Mouse (Mus musculus) forebrain, embryonic 11.5 days (tissue): ENCODE results near the gene Ephb2. TPM values are rescaled to one million over a fixed set of nuclear protein-coding genes. Genes with fewer than 3 reads are reported as not detected.

Experiments used
- ATAC-seq: fragments of 200-750 bp; cut with Nextera tagmentation; replicated peaks from 2 replicates; pipeline ENCODE4 v1.8.0; 2017; ENCODE audit warnings: moderate TSS enrichment; ENCODE audit not compliant: low FRiP score
- DNase-seq: peaks from one replicate; pipeline ENCODE4 v3.0.0-alpha.2; 2017; ENCODE audit warnings: low spot score
- H3K27ac ChIP-seq: fragments of 300-500 bp; sonication (generic); 2 replicates; pipeline ENCODE4 v1.5.1; 2014; ENCODE audit warnings: low read depth, low read length
- H3K27me3 ChIP-seq: fragments of 300-500 bp; sonication (generic); 2 replicates; pipeline ENCODE4 v1.6.1; 2014; ENCODE audit warnings: mild to moderate bottlenecking, low read length, mixed read lengths; ENCODE audit not compliant: control insufficient read depth, insufficient read depth
- H3K36me3 ChIP-seq: fragments of 300-500 bp; sonication (generic); 2 replicates; pipeline ENCODE4 v1.6.1; 2014; ENCODE audit warnings: mild to moderate bottlenecking, low read length, moderate library complexity, mixed read lengths; ENCODE audit not compliant: control insufficient read depth, insufficient read depth
- H3K4me1 ChIP-seq: fragments of 300-500 bp; sonication (generic); replicated peaks from 2 replicates; pipeline ENCODE4 v1.6.1; 2014; ENCODE audit warnings: low read length, mixed read lengths; ENCODE audit not compliant: control insufficient read depth, insufficient read depth
- H3K4me2 ChIP-seq: fragments of 300-500 bp; sonication (generic); 2 replicates; pipeline ENCODE4 v1.6.1; 2014; ENCODE audit warnings: low read depth, mild to moderate bottlenecking, low read length, moderate library complexity, mixed read lengths; ENCODE audit not compliant: severe bottlenecking
- H3K4me3 ChIP-seq: fragments of 300-500 bp; sonication (generic); 2 replicates; pipeline ENCODE4 v1.5.1; 2014; ENCODE audit warnings: low read depth, low read length
- H3K9ac ChIP-seq: fragments of 300-500 bp; sonication (generic); 2 replicates; pipeline ENCODE4 v1.6.1; 2014; ENCODE audit warnings: low read length
- H3K9me3 ChIP-seq: fragments of 300-500 bp; sonication (generic); 2 replicates; pipeline ENCODE4 v1.6.1; 2016; ENCODE audit warnings: low read length, mixed read lengths; ENCODE audit not compliant: control insufficient read depth
- WGBS: fragments of 180-500 bp; shearing (Covaris S2); extraction: QIAGEN DNeasy Blood & Tissue Kit; methylation state at CpG from one replicate; pipeline ENCODE4 v1.1.7; 2014; 5-methylcytosine and 5-hydroxymethylcytosine counted together
- polyA plus RNA-seq: library from polyadenylated mRNA; unstranded; fragments of >200 nt; fragmentation: Nextera tagmentation; extraction: Ambion mirVana; gene quantifications from 2 replicates; pipeline ENCODE4 v1.2.1, GENCODE M21; 2014

Gene Ephb2
- polyA plus RNA-seq, 1 experiment from 2014 or later: 36.9 TPM

- WGBS: 15% methylated on average over 12 of the region's 12 CpGs
- Histone ChIP-seq H3K4me1 (peaks cover 48% of the 10 kb centered on the region), H3K4me3 (peak overlapping the region; percentile 98), H3K9me3 (no peaks in the 10 kb centered on the region), H3K4me2 (peak overlapping the region; percentile 99), H3K27ac (no peak overlapping the region), H3K9ac (peak overlapping the region; percentile 98), H3K36me3 (no peaks in the 10 kb centered on the region), H3K27me3 (no peaks in the 10 kb centered on the region; the same call in 1 of the 2 replicates)
- ATAC-seq (no peak), DNase-seq (no peak)
These were observed 1.4 kb downstream of the Ephb2 start for GRCm38 (mm10) chr4:136834439-136834814.

GRCm38 (mm10) chr4:136833619-136834351 lies 2.0 kb downstream of the Ephb2 start:
- Histone ChIP-seq H3K27ac (no peak overlapping the region), H3K4me3 (peak overlapping the region; percentile 98), H3K4me1 (peaks cover 50% of the 10 kb centered on the region), H3K27me3 (no peaks in the 10 kb centered on the region; the same call in 1 of the 2 replicates), H3K4me2 (peak overlapping the region; percentile 99), H3K9me3 (no peaks in the 10 kb centered on the region), H3K36me3 (no peaks in the 10 kb centered on the region), H3K9ac (peak overlapping the region; percentile 98)
- DNase-seq (no peak), ATAC-seq (no peak)
- 65% methylated on average over 21 of the region's 21 CpGs for WGBS

- DNase-seq: no peak
- Histone ChIP-seq H3K4me2 (no peak overlapping the region), H3K36me3 (no peaks in the 10 kb centered on the region), H3K27ac (no peak overlapping the region), H3K9ac (no peak overlapping the region), H3K4me1 (peaks cover 42% of the 10 kb centered on the region), H3K4me3 (no peak overlapping the region), H3K9me3 (no peaks in the 10 kb centered on the region), H3K27me3 (no peaks in the 10 kb centered on the region; the same call in 1 of the 2 replicates)
- 85% methylated on average over 16 of the region's 16 CpGs for WGBS
- no peak for ATAC-seq
These were observed 3.1 kb downstream of the Ephb2 start for GRCm38 (mm10) chr4:136832559-136833232.

- DNase-seq (no peak), ATAC-seq (0 out of 2 replicates have a peak, but pooled peaks have one; percentile 32)
- Histone ChIP-seq H3K4me3 (no peak overlapping the region), H3K9me3 (no peaks in the 10 kb centered on the region), H3K27me3 (no peaks in the 10 kb centered on the region; the same call in 1 of the 2 replicates), H3K4me2 (0 out of 2 replicates have a peak overlapping the region, but pooled peaks have one; percentile 8), H3K9ac (no peak overlapping the region), H3K27ac (no peak overlapping the region), H3K36me3 (no peaks in the 10 kb centered on the region), H3K4me1 (peaks cover 37% of the 10 kb centered on the region)
- 35% methylated on average over 9 of the region's 9 CpGs for WGBS
These were observed 5.4 kb downstream of the Ephb2 start for GRCm38 (mm10) chr4:136830272-136830823.

- H3K9ac ChIP-seq: 0 out of 2 replicates have a peak overlapping the region, but pooled peaks have one; percentile 8
- H3K4me3 ChIP-seq: no peak overlapping the region
- no peaks in the 10 kb centered on the region for H3K36me3 ChIP-seq
These were observed 6.0 kb downstream of the Ephb2 start for GRCm38 (mm10) chr4:136829837-136830236.

GRCm38 (mm10) chr4:136828664-136829569 lies 6.9 kb downstream of the Ephb2 start:
- ATAC-seq: no peak
- H3K9me3 ChIP-seq: no peaks in the 10 kb centered on the region
- no peak overlapping the region for H3K4me2 ChIP-seq

More at GRCm38 (mm10) chr4:136829837-136830236, 6.0 kb downstream of the Ephb2 start:
- 0 out of 2 replicates have a peak overlapping the region, but pooled peaks have one; percentile 2 for H3K4me2 ChIP-seq
- DNase-seq (no peak), ATAC-seq (0 out of 2 replicates have a peak, but pooled peaks have one; percentile 9)
- H3K27ac ChIP-seq: no peak overlapping the region
- no peaks in the 10 kb centered on the region; the same call in 1 of the 2 replicates for H3K27me3 ChIP-seq
- peaks cover 40% of the 10 kb centered on the region for H3K4me1 ChIP-seq
- H3K9me3 ChIP-seq: no peaks in the 10 kb centered on the region
- 10% methylated on average over 9 of the region's 9 CpGs for WGBS

GRCm38 (mm10) chr4:136824935-136825552 lies 10.7 kb downstream of the Ephb2 start:
- ATAC-seq (no peak), DNase-seq (no peak)
- no peak overlapping the region for H3K4me3 ChIP-seq
- peaks cover 28% of the 10 kb centered on the region for H3K4me1 ChIP-seq
- WGBS: 64% methylated on average over 18 of the region's 18 CpGs
- no peak overlapping the region for H3K9ac ChIP-seq
- no peaks in the 10 kb centered on the region for H3K9me3 ChIP-seq
- H3K27ac ChIP-seq: no peak overlapping the region
- H3K4me2 ChIP-seq: no peak overlapping the region
- H3K27me3 ChIP-seq: no peaks in the 10 kb centered on the region
- H3K36me3 ChIP-seq: no peaks in the 10 kb centered on the region

More at GRCm38 (mm10) chr4:136828664-136829569, 6.9 kb downstream of the Ephb2 start:
- no peak for DNase-seq
- 63% methylated on average over 11 of the region's 11 CpGs for WGBS
- H3K27ac ChIP-seq: no peak overlapping the region
- no peak overlapping the region for H3K9ac ChIP-seq
- H3K4me1 ChIP-seq: peaks cover 34% of the 10 kb centered on the region
- H3K4me3 ChIP-seq: no peak overlapping the region
- no peaks in the 10 kb centered on the region; the same call in 1 of the 2 replicates for H3K27me3 ChIP-seq
- no peaks in the 10 kb centered on the region for H3K36me3 ChIP-seq
